Mouse (Mus musculus) lung, adult 2 months (tissue): ENCODE results near the gene Wrb.

Experiments used
- CTCF ChIP-seq: fragments of 200-500 bp; IDR thresholded peaks from 2 replicates; pipeline ENCODE4 v1.5.1; 2011; ENCODE audit warnings: mild to moderate bottlenecking, low read length, control low read depth; ENCODE audit not compliant: insufficient read depth
- POLR2A ChIP-seq: fragments of 200-500 bp; IDR thresholded peaks from 2 replicates; pipeline ENCODE4 v1.6.1; 2011; ENCODE audit warnings: low read depth, mild to moderate bottlenecking, control low read depth, low read length, borderline replicate concordance; ENCODE audit errors: extremely low read depth

GRCm38 (mm10) chr16:96127657-96128344 lies 17.4 kb upstream of the Wrb start, which contains the start of gene Hmgn1:
- peak; percentile 90 for TF ChIP-seq POLR2A
- no peak for TF ChIP-seq CTCF
